Mouse (Mus musculus): ENCODE measurements around the gene Spata25.

DNA sequence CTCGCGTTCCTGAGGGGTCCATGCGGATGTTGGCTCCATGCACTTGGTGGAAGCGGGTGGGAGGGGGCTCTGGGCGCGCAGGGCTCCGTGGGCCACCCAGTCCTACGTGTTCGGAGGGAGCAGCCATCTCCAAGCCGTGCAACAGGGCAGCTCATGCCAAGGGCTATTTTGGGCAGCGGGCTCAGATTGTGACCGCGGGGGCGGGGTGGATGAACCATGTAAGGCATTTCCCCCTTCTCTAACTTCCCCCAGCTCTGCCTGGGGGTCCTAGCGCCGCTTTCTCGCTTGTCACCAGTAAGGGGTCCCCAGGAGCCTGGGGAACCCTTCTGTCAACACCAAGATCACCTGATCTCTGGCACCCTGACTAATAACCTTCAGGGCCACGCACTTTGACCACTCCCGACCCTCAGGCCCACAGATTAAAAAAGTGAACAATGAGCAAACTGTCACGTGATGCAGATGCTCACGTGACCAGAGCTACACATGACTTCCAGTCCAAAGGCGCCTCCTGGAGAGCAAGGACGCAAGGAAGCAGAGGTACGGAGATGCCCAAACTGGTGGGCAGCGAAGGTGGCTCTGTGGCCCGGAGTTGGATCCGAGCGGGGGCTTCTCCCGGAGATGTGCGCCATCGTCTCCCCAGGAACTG lies 5.1 kb upstream of the Spata25 start, which contains the start of gene Neurl2:
- TF ChIP-seq POLR2AphosphoS2 (IDR thresholded peaks at IDR 0.05; ENCODE audit: insufficient read length, low read depth) (peak; percentile 80), MAX (IDR thresholded peaks at IDR 0.05; ENCODE audit: low read depth) (peak; percentile 61), POLR2A (IDR thresholded peaks at IDR 0.05; ENCODE audit: insufficient read length, low read depth) (peak; percentile 69), TCF12 (IDR thresholded peaks at IDR 0.05; ENCODE audit: insufficient read depth, poor library complexity, severe bottlenecking) (no peak), USF1 (IDR thresholded peaks at IDR 0.05; ENCODE audit: low read depth) (peak; percentile 100), E2F4 (IDR thresholded peaks at IDR 0.05; ENCODE audit: insufficient read depth) (no peak), MYOG (IDR thresholded peaks at IDR 0.05; ENCODE audit: control insufficient read depth in 1 of 3, insufficient read depth in 1 of 3, insufficient read length in 2 of 3, low read depth in 2 of 3) (peak in 1 of 3 experiments; percentile 2), MYOD1 (IDR thresholded peaks at IDR 0.05; ENCODE audit: control insufficient read depth in 1 of 3, insufficient read length in 2 of 3, low read depth in 2 of 3) (no peak), SRF (IDR thresholded peaks at IDR 0.05; ENCODE audit: control insufficient read depth, insufficient read length, low read depth) (peak; percentile 97)
